Mouse (Mus musculus) ES-E14 (cell line): ENCODE measurements around the gene Hs1bp3.

Experiments
- CHD2 ChIP-seq: IDR thresholded peaks from 2 replicates; pipeline ENCODE4 v1.6.1; 2014; ENCODE audit warnings: mild to moderate bottlenecking, low read depth, low read length, inconsistent platforms
- HCFC1 ChIP-seq: IDR thresholded peaks from 2 replicates; pipeline ENCODE4 v1.6.1; 2012; ENCODE audit warnings: low read length, inconsistent platforms, borderline replicate concordance; ENCODE audit not compliant: insufficient read depth
- MAFK ChIP-seq: IDR thresholded peaks from 2 replicates; pipeline ENCODE4 v1.6.1; 2014; ENCODE audit warnings: mild to moderate bottlenecking, low read depth, low read length, inconsistent platforms; ENCODE audit not compliant: insufficient read depth
- ZC3H11A ChIP-seq: IDR thresholded peaks from 2 replicates; pipeline ENCODE4 v1.6.1; 2012; ENCODE audit warnings: low read depth, mild to moderate bottlenecking, inconsistent platforms, low read length, borderline replicate concordance
- ZNF384 ChIP-seq: IDR thresholded peaks from 2 replicates; pipeline ENCODE4 v1.6.1; 2012; ENCODE audit warnings: low read depth, low read length, inconsistent platforms

DNA sequence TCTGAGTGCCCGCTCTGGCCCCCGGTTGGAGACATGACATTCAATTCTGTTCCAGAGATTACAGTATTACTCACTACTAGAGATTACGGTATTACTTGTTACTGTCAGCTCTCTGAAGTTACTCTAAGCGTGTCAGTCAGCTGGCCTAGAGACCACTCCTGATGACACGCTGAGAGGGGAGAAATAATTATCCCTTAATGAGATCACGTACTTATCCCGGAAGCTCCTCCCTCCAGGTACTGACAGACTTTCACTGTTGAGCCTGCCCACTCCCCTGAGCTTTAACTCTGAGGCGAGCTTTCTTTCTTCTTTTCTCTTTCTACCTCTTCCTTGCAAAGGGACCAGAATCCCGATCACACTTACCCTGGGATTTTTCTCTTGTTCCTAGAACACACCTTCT is 67.7 kb downstream of the Hs1bp3 start:
- no peak for TF ChIP-seq CHD2
- no peak for TF ChIP-seq HCFC1
- TF ChIP-seq MAFK = no peak
- no peak for TF ChIP-seq ZNF384
- no peak for TF ChIP-seq ZC3H11A
